Mouse (Mus musculus): ENCODE data around the gene Ipp.

Ipp gene

GRCm38 (mm10) chr4:116557306-116558121 is 50.2 kb downstream of the Ipp start, which contains the start of gene Gpbp1l1:
Gene Gpbp1l1, plus strand, starts transcription at chr4:116557658.
- peak; percentile 94 to 96 for DNase-seq (ENCODE audit: low spot score in 2 of 2)

- DNase-seq (ENCODE audit: low spot score in 2 of 2): no peak
These were observed 51.0 kb downstream of the Ipp start for GRCm38 (mm10) chr4:116558151-116558882.

All from urinary bladder, adult 18-20 months (tissue).